Mouse (Mus musculus) 3T3-L1 (cell line): ENCODE measurements around the gene Ube2ql1.

ENCODE experiments used
- DNase-seq: peaks from one replicate; pipeline ENCODE4 v3.0.0-alpha.2; 2015; ENCODE audit warnings: low read depth, low spot score

The Ube2ql1 gene

DNA sequence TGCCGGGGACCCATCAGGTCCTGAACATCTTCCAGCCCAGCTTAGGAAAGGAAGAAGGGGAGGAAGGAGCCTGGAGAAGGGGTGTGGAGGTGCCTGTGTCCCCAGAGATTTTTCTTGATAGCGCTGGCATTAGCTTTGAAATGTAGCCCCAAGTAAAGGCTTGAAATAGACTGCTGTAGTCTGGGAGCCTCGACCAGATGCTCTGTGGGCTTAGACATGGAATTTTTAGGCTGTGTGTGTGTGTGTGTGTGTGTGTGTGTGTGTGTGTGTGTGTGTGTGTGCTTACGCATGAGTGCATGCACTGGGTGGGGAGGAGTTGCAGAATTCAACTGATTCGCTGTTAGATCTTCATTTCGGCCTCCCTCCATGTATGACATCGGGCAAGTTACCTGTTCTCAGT lies 31.5 kb downstream of the Ube2ql1 start:
- no peak for DNase-seq

DNA sequence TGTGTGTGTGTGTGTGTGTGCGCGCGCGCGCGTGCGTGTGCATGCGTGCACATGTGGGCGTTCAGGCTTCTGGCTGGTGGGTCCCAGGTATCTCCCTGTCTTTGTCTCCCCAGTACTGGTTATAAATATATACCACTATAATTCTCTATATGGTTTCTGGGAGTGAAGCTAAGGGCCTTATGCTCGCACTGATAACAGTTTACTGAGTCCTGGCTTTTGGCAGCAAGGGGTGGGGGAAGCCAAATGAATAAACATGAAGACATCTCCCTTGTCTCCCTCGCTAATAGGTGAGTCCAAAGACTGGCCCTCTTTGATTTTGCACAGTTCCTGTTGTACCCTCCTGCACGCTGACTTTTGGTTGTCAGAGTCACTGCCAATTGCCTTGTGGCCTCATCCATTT lies 32.2 kb downstream of the Ube2ql1 start:
- DNase-seq, result no peak

DNA sequence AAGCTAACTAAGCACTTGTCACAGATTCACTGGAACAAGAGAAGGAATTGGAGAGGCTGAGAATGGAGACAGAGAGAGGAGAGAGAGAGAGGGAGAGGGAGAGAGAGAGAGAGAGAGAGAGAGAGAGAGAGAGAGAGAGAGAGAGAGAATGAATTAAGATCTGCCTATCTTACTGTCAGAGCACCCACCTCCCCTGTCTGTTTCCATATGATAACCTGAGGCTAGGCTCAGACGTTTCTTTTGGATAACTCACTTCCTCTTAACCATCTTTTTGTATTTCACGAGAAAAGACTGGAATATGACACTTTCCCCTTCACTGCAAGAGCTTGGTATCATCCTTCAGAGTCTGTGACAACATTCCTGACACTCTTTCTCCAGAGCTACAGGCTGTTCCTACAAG lies 32.8 kb downstream of the Ube2ql1 start:
- no peak for DNase-seq

DNA sequence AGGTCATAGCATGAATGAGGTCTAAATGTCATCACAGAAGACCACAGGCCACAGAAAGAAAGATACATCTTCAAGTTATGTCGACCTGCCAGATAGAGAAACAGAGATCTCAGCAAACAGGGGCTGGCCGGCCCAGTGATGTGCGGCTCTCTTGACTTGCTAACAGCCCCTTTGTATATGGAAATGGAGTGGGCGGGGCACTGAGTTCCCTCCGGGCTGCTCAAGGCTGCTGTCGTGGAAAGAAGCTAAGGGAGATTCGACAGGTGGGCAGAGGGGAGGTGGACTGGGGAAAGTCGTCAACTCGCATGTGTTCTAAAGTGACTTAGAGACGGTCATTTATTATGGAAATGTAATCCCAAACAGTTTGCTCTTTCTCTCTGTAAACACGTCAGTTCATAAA lies 36.2 kb downstream of the Ube2ql1 start:
- no peak for DNase-seq

DNA sequence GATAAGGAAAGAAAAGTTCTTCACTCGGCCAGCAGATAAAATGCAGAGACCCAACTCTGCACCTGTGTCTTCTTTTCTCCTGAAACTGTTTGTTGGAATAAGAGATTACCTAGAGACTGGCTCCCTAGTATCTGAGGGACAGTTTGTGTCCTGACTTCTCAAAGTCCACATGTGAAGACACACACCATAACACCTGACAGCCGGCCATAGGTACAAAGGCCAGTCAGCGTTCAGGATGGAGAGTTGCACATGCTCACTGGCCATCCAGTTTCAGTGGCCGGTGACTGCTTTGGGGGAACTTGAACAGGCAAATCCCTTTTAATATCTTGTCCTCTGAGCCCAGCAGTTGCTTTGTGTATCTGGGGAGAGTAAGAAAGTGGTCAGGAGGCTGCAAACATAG lies 38.3 kb downstream of the Ube2ql1 start:
- DNase-seq, result no peak

DNA sequence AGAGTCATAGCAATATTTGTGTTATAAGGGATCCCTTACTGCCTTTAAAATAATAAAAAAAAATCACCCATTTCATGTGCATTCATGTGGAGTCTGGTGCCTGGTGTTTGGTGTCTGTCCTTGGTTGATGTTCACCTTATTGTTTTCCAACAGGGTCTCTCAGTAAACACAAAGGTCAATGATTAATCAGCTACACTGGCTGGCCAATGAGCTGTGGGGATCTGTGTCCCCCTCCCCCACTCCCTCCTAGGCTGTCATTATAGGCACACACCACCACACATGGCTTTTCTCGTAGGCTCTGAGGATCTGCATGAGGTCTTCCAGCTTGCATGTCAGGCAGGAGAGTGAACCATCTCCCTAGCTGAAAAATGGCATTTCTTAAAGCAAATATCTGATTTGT lies 38.9 kb downstream of the Ube2ql1 start:
- no peak for DNase-seq

DNA sequence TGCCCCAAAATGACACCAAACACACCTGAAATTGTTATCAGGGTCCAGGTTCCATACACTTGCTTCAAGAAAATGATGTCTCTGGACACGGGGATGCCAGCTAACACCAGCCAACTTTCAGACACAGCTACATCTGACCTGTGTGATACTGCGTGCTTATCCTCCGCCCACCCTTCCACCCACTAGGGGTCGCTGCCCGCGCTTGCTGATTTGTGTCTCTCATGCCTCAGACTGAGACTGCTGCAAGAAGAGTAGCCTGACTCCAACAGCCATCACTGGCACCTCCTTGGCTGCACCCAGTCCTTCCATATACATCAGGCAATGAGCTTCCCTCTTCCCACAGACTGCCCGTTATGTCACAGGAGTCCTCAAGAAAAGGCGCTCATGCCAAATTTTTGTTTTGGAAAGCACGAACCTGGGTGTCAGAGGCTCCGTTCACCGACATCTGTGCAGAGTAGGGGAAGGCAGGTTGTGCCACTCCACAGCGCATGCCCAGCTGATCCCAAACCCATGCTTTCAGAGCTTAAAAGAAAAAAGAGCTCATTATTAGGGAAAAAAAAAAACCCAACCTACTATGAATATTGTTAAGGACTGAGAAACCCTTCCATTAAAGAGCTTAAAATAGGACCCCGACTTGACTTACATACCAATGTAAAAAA lies 43.2 kb downstream of the Ube2ql1 start:
- DNase-seq, result peak; percentile 56

DNA sequence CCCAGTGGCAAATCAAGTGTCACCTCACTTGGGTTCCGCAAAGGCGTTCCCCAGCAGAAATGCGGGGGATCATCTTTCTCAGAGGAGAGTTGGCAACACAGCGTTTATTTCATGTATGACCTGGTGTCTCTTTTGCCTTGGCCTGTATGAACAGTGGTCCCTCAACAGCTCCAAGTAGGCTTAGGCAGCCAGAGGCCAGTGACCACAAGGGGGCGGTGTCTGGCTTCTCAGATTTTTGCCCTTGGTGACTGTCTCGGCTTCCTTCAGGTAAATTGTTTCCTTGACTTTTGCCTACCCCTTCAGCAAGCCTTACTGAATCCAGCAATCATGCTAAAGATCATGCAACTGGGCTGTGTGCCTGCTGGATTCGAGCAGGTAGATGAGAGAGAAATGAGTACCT lies 48.6 kb downstream of the Ube2ql1 start:
- peak; percentile 59 for DNase-seq

DNA sequence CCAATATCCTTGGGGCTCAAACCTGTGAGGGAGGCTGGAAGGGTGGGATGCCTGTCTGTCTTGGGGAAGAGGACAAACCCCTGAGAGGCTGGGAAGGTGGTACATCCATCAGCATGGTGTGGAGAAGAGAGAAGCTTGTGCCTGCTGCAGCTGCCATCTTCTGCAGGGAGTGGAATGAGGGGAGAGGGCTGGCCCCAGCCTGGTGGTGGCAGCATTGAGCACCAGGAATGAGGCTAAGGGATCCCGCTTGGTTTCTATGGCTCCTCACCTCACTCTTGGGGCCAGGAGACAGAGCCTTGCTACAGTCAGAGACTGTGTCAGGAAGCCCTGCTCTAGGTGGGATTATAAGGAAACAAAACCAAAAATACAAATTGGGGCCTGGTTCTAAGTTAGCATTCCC lies 52.7 kb downstream of the Ube2ql1 start:
- DNase-seq, result no peak

DNA sequence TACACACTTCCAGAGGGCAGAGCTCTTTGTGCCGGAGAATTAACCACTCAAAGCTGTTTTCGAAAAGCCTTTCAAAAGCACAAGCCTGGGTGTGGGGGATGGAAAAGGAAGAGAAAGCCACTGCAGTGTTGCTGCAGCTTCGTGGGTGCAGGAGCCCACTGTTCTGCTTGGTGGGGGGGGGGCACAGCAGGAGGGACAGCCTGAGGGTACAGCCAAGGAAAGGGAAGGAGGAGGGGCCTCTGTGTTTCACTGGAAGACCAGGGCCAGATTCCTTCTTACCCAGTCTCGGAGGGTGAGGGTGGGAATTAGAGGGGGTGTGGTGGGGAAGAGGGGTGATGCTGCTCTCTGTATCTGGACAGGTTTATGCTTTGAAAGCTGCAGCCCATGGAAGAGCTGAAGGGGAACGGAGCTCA lies 54.3 kb downstream of the Ube2ql1 start:
- DNase-seq, result no peak

DNA sequence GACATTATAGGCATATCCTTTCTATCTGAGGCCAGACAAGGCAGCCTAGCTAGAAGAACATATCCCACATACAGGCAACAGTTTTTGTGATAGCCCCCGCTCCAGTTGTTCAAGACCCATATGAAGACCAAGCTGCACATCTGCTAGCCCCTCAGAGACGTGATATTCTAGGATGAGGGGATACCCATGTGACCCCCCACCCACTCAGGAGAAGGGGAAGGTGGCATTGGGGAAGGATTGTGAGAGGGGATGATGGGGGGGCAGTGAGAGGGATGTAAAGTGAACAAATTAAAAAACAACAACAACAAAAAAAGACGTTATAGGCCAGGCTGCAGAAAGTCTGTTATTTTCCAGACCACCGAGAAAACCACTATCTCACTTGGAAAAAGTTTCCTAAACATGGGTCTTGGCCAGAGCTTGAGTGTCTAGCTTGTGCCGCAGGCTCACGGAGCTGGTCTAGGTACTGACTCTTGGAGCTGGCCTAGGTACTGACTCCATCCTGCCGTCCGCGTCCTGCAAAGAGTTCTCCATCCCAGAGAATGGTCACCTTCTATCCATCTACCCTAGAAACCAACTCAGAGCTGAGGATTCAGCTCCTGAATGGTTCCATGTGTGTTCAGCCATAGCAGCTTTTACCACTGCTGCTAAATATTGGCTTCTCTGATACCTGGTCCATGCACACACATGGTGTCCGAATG lies 65.6 kb downstream of the Ube2ql1 start:
- no peak for DNase-seq

DNA sequence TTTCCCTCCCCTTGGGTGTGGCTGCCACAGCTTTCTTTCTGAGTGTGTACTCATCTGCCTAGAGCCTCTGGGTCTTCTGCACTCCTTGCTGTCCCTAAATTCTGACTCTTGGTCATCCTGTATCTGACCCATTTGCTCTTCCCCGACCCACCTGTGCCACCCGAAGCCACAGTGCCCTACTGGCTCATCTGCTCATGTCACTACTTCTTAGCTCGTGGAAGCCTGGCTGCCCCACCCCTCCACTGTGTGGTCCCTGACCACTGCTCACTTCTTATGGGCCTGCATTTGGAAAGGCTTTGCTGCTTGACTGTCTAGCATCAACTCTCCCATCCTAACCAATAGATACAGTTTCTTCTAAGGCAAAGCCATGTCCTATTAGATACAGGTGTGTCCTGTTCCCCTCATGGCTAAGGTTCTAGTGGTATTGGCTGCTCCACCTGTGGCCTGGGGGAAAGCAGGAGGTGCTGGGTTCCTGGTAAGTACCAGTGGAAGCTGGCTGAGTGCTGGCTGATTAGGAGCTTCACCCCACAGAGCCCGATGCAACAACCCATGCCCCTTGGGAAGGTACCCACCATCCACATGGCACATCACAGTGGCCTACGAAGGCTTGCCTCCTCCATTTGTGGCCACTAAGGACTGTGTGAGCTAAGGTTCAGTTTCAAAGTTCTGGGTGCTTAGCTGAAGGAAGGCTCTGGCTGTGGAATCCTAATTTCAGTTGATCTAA lies 66.3 kb downstream of the Ube2ql1 start:
- no peak for DNase-seq

DNA sequence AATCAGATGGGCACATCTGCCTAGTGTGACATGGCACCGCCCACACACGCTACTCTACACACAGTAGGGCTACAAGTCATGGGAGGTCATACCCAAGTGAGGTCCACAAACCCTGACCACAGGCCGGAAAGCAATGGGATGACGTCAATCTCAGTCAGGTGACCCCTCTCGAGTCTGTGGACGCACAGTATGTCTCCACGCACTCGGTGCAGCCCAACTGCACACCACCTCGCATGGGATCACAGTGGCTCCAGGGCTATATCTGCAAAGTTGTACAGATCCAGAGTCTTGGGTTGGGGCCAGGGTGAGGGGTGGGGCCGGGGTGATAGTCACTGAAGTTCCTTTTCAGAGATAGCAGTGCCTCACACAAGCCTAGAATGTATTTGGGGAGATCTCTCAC lies 67.1 kb downstream of the Ube2ql1 start:
- DNase-seq, result no peak

DNA sequence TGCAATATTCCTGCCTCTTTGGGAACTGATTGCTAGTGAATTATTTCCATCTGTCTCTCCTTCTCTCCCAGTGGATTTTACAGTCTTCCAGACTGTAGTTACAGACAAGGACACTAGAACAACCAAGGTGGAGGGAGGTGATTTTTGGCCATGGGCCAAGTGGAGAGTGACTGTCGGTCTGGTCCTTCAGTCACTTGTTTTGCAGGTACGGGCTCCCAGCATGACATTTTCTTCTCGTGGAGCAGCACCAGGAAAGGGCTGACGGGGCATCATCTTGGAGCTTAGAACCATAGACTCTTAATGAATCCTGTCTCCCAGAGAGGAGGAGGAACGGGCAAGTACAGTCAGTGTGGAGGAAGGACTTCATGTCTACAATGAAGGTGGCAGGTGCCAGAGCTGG lies 67.6 kb downstream of the Ube2ql1 start:
- no peak for DNase-seq

DNA sequence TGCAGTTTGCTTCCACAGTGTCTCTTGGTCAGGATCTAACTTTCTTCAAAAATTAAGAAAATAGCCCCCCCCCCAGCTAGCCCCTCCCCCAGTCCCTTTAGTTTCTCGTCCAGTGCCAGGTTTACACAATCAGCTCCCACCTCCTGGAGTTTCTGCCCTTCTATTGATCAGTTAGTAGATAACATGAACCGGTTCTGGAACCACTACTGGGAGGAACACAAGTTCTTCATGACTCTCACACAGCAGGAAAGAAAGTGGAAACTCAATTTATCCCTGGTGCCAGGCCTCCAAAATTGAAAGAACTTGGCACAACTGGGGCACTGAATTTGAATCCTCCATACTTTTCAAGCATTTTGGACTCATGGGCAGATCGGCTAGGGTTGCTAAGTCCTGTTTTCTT lies 85.2 kb downstream of the Ube2ql1 start:
- DNase-seq, result no peak
